Mouse (Mus musculus): Measurements from ENCODE around the gene Hyls1.

GRCm38 (mm10) chr9:35520631-35521348 is 49.4 kb downstream of the Hyls1 start:
- TF ChIP-seq POLR2A (IDR thresholded peaks at IDR 0.05; ENCODE audit: insufficient read length, low read depth) (no peak), TCF12 (IDR thresholded peaks at IDR 0.05; ENCODE audit: insufficient read depth, poor library complexity, severe bottlenecking) (no peak), E2F4 (IDR thresholded peaks at IDR 0.05; ENCODE audit: insufficient read depth) (no peak), USF1 (IDR thresholded peaks at IDR 0.05; ENCODE audit: low read depth) (no peak), POLR2AphosphoS2 (IDR thresholded peaks at IDR 0.05; ENCODE audit: insufficient read length, low read depth) (no peak), MAX (IDR thresholded peaks at IDR 0.05; ENCODE audit: low read depth) (no peak), MYOD1 (IDR thresholded peaks at IDR 0.05; ENCODE audit: control insufficient read depth in 1 of 3, insufficient read length in 2 of 3, low read depth in 2 of 3) (no peak), TCF3 (IDR thresholded peaks at IDR 0.05; ENCODE audit: insufficient read length, low read depth) (no peak), SRF (IDR thresholded peaks at IDR 0.05; ENCODE audit: control insufficient read depth, insufficient read length, low read depth) (no peak), MYOG (IDR thresholded peaks at IDR 0.05; ENCODE audit: control insufficient read depth in 1 of 3, insufficient read depth in 1 of 3, insufficient read length in 2 of 3, low read depth in 2 of 3) (no peak), REST (IDR thresholded peaks at IDR 0.05; ENCODE audit: insufficient read depth, insufficient read length) (no peak), CEBPB (IDR thresholded peaks at IDR 0.05; ENCODE audit: insufficient read depth, poor library complexity, severe bottlenecking) (no peak)
